Mouse (Mus musculus) kidney, postnatal 0 days (tissue): ENCODE measurements around the gene Arhgdib. TPM values are rescaled to one million over a fixed set of nuclear protein-coding genes. Genes with fewer than 3 reads are reported as not detected.
A peak's percentile ranks its signal among the peaks of the same experiment; 100 is the strongest.

ENCODE experiments used
- ATAC-seq: fragments of 200-750 bp; cut with Nextera tagmentation; replicated peaks from 2 replicates; pipeline ENCODE4 v1.8.0; 2017; ENCODE audit warnings: low read depth, moderate number of reproducible peaks, moderate TSS enrichment, moderate library complexity; ENCODE audit not compliant: low FRiP score
- DNase-seq: peaks from one replicate; pipeline ENCODE4 v3.0.0-alpha.2; 2016; ENCODE audit warnings: low spot score
- H3K27ac ChIP-seq: fragments of 300-500 bp; sonication (generic); 2 replicates; pipeline ENCODE4 v1.5.1; 2014; ENCODE audit warnings: mild to moderate bottlenecking
- H3K27me3 ChIP-seq: fragments of 300-500 bp; sonication (generic); 2 replicates; pipeline ENCODE4 v1.6.1; 2014; ENCODE audit warnings: low read length, mixed read lengths; ENCODE audit not compliant: insufficient read depth
- H3K36me3 ChIP-seq: fragments of 300-500 bp; sonication (generic); 2 replicates; pipeline ENCODE4 v1.6.1; 2014; ENCODE audit warnings: low read length, mixed read lengths; ENCODE audit not compliant: insufficient read depth
- H3K4me1 ChIP-seq: fragments of 300-500 bp; sonication (generic); replicated peaks from 2 replicates; pipeline ENCODE4 v1.6.1; 2014; ENCODE audit warnings: antibody characterized with exemption, low read length, mixed read lengths; ENCODE audit not compliant: insufficient read depth
- H3K4me2 ChIP-seq: fragments of 300-500 bp; sonication (generic); 2 replicates; pipeline ENCODE4 v1.6.1; 2014; ENCODE audit warnings: mild to moderate bottlenecking, low read length, moderate library complexity, mixed read lengths
- H3K4me3 ChIP-seq: fragments of 300-500 bp; sonication (generic); replicated peaks from 2 replicates; pipeline ENCODE4 v1.5.1; 2014; ENCODE audit warnings: low read depth, low read length
- H3K9ac ChIP-seq: fragments of 300-500 bp; sonication (generic); 2 replicates; pipeline ENCODE4 v1.6.1; 2014; ENCODE audit warnings: low read depth, low read length
- H3K9me3 ChIP-seq: fragments of 300-500 bp; sonication (generic); replicated peaks from 2 replicates; pipeline ENCODE4 v1.6.1; 2016; ENCODE audit warnings: low read length, inconsistent platforms, mixed read lengths
- CTCF ChIP-seq: IDR thresholded peaks from 2 replicates; pipeline ENCODE4 v1.5.1; 2016; ENCODE audit warnings: antibody characterized with exemption, low read depth, mild to moderate bottlenecking, moderate library complexity
- WGBS: fragments of 180-500 bp; shearing (Covaris S2); extraction: QIAGEN DNeasy Blood & Tissue Kit; methylation state at CpG from one replicate; pipeline ENCODE4 v1.1.7; 2014; 5-methylcytosine and 5-hydroxymethylcytosine counted together
- polyA plus RNA-seq: library from polyadenylated mRNA; unstranded; fragments of >200 nt; fragmentation: Nextera tagmentation; extraction: Ambion mirVana; gene quantifications from 2 replicates; pipeline ENCODE4 v1.2.1, GENCODE M21; 2015

Arhgdib gene
- polyA plus RNA-seq, 1 experiment from 2014 or later, result 106 TPM

GRCm38 (mm10) chr6:136917885-136918284 lies 23.8 kb downstream of the Arhgdib start:
- no peak overlapping the region for H3K9ac ChIP-seq
- no peaks in the 10 kb centered on the region for H3K9me3 ChIP-seq
- no peak overlapping the region for H3K27ac ChIP-seq
- H3K4me1 ChIP-seq, result 0 out of 2 replicates have a peak, but pooled peaks cover 4% of the 10 kb centered on the region
- WGBS, result 29% methylated on average over 2 of the region's 2 CpGs
- no peak overlapping the region for H3K4me2 ChIP-seq
- H3K36me3 ChIP-seq, result no peaks in the 10 kb centered on the region
- no peak overlapping the region for H3K4me3 ChIP-seq
- TF ChIP-seq CTCF, result no peak
- H3K27me3 ChIP-seq, result no peaks in the 10 kb centered on the region
- no peak for DNase-seq
- no peak for ATAC-seq

GRCm38 (mm10) chr6:136915721-136916395 lies 25.8 kb downstream of the Arhgdib start:
- no peak overlapping the region for H3K4me2 ChIP-seq
- no peaks in the 10 kb centered on the region for H3K36me3 ChIP-seq
- H3K4me1 ChIP-seq, result 0 out of 2 replicates have a peak, but pooled peaks cover 4% of the 10 kb centered on the region
- DNase-seq (no peak), ATAC-seq (no peak)
- H3K27me3 ChIP-seq, result no peaks in the 10 kb centered on the region
- H3K9ac ChIP-seq, result no peak overlapping the region
- 72% methylated on average over 8 of the region's 8 CpGs for WGBS
- H3K9me3 ChIP-seq, result no peaks in the 10 kb centered on the region
- TF ChIP-seq CTCF, result no peak
- H3K4me3 ChIP-seq, result no peak overlapping the region
- no peak overlapping the region for H3K27ac ChIP-seq

GRCm38 (mm10) chr6:136914234-136914633 lies 27.5 kb downstream of the Arhgdib start:
- Histone ChIP-seq H3K27ac (no peak overlapping the region), H3K27me3 (no peaks in the 10 kb centered on the region), H3K9me3 (no peaks in the 10 kb centered on the region), H3K4me2 (no peak overlapping the region), H3K36me3 (no peaks in the 10 kb centered on the region), H3K9ac (no peak overlapping the region), H3K4me1 (0 out of 2 replicates have a peak, but pooled peaks cover 4% of the 10 kb centered on the region), H3K4me3 (no peak overlapping the region)
- TF ChIP-seq CTCF, result no peak
- no peak for DNase-seq
- ATAC-seq, result no peak
- 90% methylated on average over 6 of the region's 6 CpGs for WGBS

- H3K4me1 ChIP-seq, result 0 out of 2 replicates have a peak, but pooled peaks cover 4% of the 10 kb centered on the region
- no peaks in the 10 kb centered on the region for H3K27me3 ChIP-seq
- no peaks in the 10 kb centered on the region for H3K36me3 ChIP-seq
- no peaks in the 10 kb centered on the region for H3K9me3 ChIP-seq
- ATAC-seq, result 0 out of 2 replicates have a peak, but pooled peaks have one; percentile 61
- 0 out of 2 replicates have a peak overlapping the region, but pooled peaks have one; percentile 35 for H3K9ac ChIP-seq
- no peak for TF ChIP-seq CTCF
- H3K4me3 ChIP-seq, result no peak overlapping the region
- 11% methylated on average over 18 of the region's 18 CpGs for WGBS
- DNase-seq, result peak; percentile 53
- H3K4me2 ChIP-seq, result peak overlapping the region; percentile 44
- peak overlapping the region; percentile 65 for H3K27ac ChIP-seq
Measured at GRCm38 (mm10) chr6:136913384-136914126, 28.1 kb downstream of the Arhgdib start.

GRCm38 (mm10) chr6:136912751-136913265 lies 28.9 kb downstream of the Arhgdib start:
- Histone ChIP-seq H3K27ac (no peak overlapping the region), H3K9ac (no peak overlapping the region), H3K4me3 (no peak overlapping the region), H3K36me3 (no peaks in the 10 kb centered on the region), H3K4me2 (no peak overlapping the region), H3K4me1 (0 out of 2 replicates have a peak, but pooled peaks cover 4% of the 10 kb centered on the region), H3K27me3 (no peaks in the 10 kb centered on the region), H3K9me3 (no peaks in the 10 kb centered on the region)
- ATAC-seq (no peak), DNase-seq (no peak)
- TF ChIP-seq CTCF, result no peak
- 100% methylated on average over 1 of the region's 2 CpGs for WGBS

- Histone ChIP-seq H3K4me1 (0 out of 2 replicates have a peak, but pooled peaks cover 4% of the 10 kb centered on the region), H3K4me2 (no peak overlapping the region), H3K36me3 (no peaks in the 10 kb centered on the region), H3K27me3 (no peaks in the 10 kb centered on the region), H3K4me3 (no peak overlapping the region), H3K9ac (no peak overlapping the region), H3K9me3 (no peaks in the 10 kb centered on the region), H3K27ac (no peak overlapping the region)
- ATAC-seq (no peak), DNase-seq (no peak)
- whole genome bisulfite sequencing, result 64% methylated on average over 9 of the region's 9 CpGs
- TF ChIP-seq CTCF, result no peak
Measured at GRCm38 (mm10) chr6:136910247-136910890, 31.3 kb downstream of the Arhgdib start.
